Mouse (Mus musculus) adrenal gland, postnatal 25 days (tissue): ENCODE measurements around the gene Vmp1. TPM values are rescaled to one million over a fixed set of nuclear protein-coding genes. Genes with fewer than 3 reads are reported as not detected.

ENCODE experiments used
- DNase-seq: peaks from one replicate; pipeline ENCODE4 v3.0.0; 2021; ENCODE audit warnings: mixed read lengths
- total RNA-seq: library from RNA; stranded (reverse); gene quantifications from 2 replicates; pipeline ENCODE4 v1.2.3, GENCODE M21; 2021

The Vmp1 gene
- total RNA-seq, 1 experiment from 2014 or later: 162 TPM

- no peak for DNase-seq
These were observed 10.9 kb downstream of the Vmp1 start for GRCm38 (mm10) chr11:86672772-86673171.

- DNase-seq: no peak
These were observed 12.5 kb downstream of the Vmp1 start for GRCm38 (mm10) chr11:86671041-86671675.

GRCm38 (mm10) chr11:86668169-86668568 lies 15.5 kb downstream of the Vmp1 start:
- no peak for DNase-seq

- no peak for DNase-seq
These were observed 16.1 kb downstream of the Vmp1 start for GRCm38 (mm10) chr11:86667553-86667952.

GRCm38 (mm10) chr11:86664406-86664805 lies 19.2 kb downstream of the Vmp1 start:
- DNase-seq: no peak

- DNase-seq: no peak
These were observed 19.7 kb downstream of the Vmp1 start for GRCm38 (mm10) chr11:86663977-86664376.

- DNase-seq: no peak
These were observed 20.4 kb downstream of the Vmp1 start for GRCm38 (mm10) chr11:86662986-86663895.

- no peak for DNase-seq
These were observed 25.8 kb downstream of the Vmp1 start for GRCm38 (mm10) chr11:86657863-86658262.

- no peak for DNase-seq
These were observed 26.6 kb downstream of the Vmp1 start for GRCm38 (mm10) chr11:86656849-86657567.

- no peak for DNase-seq
These were observed 28.0 kb downstream of the Vmp1 start for GRCm38 (mm10) chr11:86655671-86656070.

- no peak for DNase-seq
These were observed 29.5 kb downstream of the Vmp1 start for GRCm38 (mm10) chr11:86654096-86654495.

GRCm38 (mm10) chr11:86653446-86653845 lies 30.2 kb downstream of the Vmp1 start:
- no peak for DNase-seq

GRCm38 (mm10) chr11:86652578-86652979 lies 31.1 kb downstream of the Vmp1 start:
- DNase-seq: no peak

- DNase-seq: no peak
These were observed 33.0 kb downstream of the Vmp1 start for GRCm38 (mm10) chr11:86650676-86651075.

- no peak for DNase-seq
These were observed 34.1 kb downstream of the Vmp1 start for GRCm38 (mm10) chr11:86649542-86649941.

- DNase-seq: no peak
These were observed 35.8 kb downstream of the Vmp1 start for GRCm38 (mm10) chr11:86647706-86648447.

- no peak for DNase-seq
These were observed 36.7 kb downstream of the Vmp1 start for GRCm38 (mm10) chr11:86646885-86647459.

GRCm38 (mm10) chr11:86646136-86646834 lies 37.4 kb downstream of the Vmp1 start:
- no peak for DNase-seq

GRCm38 (mm10) chr11:86644553-86644952 lies 39.1 kb downstream of the Vmp1 start:
- DNase-seq: no peak

- DNase-seq: no peak
These were observed 41.9 kb downstream of the Vmp1 start for GRCm38 (mm10) chr11:86641714-86642113.

GRCm38 (mm10) chr11:86637697-86638096 lies 45.9 kb downstream of the Vmp1 start:
- DNase-seq: no peak
